Mouse (Mus musculus): Measurements from ENCODE around the gene Mmd2. TPM values are rescaled to one million over a fixed set of nuclear protein-coding genes. Genes with fewer than 3 reads are reported as not detected.

Mmd2 gene
- polyA plus RNA-seq, 2 experiments from 2014 or later = not detected

DNA sequence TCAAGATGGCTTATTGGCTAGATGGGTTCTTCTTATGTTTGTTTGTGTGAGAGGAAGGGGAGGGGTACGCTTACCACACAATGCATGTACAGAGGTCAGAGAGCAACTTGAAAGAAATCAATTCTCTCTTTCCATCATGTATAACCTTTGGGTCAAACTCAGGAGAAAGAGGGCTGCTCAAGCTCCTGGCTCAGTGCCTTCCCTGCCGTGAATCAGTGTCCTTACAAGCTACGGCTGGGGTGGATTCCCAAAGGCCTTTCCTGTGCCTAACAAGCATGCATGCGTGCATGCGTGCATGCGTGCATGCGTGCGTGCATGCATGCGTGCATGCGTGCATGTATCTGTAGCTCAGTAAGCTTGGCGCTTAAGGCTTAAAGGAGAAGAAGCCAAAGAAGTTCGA, 3.3 kb downstream of the Mmd2 start:
- ATAC-seq = no peak

DNA sequence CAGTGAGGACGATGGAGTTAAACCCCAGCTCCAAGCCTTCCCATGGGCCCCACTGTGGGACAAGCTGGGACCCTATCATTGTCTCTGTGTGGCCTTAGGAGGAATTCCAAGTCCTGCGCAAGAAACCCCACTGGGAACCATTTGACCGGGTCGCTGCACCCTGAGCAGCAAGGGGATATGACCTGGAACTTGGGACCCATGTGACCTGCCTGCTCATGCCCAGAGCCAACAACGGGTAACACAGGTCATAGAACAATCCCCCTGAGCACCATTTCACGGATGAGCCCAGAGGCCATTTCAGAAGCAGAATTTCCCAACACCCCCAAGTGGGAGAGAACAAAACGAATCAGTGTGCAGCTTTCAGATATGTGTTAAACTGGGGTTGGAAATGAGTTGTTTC, 4.2 kb downstream of the Mmd2 start:
- ATAC-seq = no peak

DNA sequence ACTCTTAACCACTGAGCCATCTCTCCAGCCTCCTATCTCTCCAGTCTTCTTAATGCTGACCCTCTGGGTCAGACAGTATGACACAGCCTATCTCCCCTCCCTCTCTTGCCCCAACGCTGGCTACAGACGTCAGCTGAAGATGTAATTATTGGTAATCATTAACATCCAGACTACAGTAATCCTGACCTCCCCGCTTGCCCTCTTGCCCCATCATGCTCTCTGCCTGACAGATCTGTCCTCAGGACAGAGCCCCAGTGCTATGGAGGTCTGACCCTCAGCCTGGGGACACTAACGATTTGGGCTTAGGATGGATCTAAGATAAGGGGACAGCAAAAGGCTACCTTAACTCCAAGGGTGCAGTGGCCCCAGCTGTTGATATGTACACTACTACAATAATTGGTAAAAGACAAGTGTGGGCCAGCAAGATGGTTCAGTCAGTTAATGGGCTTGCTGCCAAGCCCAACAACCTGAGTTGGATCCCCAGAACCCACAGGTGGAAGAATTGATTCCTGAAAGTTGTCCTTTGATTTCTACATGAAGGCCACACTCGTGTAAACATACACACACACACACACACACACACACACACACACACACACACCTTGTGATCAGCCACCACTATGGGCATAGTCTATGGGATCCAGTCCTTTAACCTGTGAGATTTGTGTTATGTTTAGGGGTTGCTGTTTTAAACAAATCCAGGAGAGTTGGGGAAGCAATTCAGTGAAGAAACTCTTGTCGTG, 10.8 kb downstream of the Mmd2 start:
- no peak for ATAC-seq

DNA sequence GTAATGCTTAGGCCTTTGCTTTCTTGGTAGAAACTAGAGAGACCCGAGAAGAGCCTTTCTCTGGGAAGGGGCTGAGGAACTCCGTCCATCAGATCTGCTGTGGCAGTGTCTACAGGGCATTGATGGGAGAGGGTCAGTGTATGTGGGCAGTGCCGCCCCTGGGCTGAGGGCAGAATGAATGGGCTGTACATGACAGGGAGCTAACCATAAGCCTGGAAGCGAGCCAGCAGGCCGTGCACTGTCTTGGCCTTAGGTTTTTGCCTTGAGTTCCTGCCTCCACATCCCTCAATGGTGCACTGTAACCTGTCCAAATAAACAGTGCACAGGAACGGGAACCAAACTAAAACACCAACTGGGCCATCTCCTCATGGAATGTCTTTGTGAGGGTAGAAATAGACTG, 11.9 kb downstream of the Mmd2 start:
- ATAC-seq = no peak

DNA sequence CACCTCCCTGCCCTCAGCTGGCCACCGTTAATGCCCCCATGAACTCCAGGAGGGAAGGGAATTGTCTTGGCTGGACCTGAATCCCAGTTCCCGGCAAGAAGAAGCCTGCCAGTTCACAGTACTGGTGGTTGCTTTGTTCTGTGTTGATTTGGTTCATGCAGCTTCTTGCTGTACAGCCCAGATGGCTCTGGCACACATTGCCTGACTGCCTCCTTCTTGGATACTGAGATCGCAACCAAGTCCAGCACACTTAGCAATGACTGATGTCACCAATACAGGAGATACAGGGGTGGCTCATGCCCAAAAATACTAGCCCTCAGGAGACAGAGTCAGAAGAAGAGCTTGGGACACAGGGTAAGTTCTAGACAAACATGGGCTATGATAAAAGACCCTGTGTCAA, 12.9 kb downstream of the Mmd2 start:
- no peak for ATAC-seq

DNA sequence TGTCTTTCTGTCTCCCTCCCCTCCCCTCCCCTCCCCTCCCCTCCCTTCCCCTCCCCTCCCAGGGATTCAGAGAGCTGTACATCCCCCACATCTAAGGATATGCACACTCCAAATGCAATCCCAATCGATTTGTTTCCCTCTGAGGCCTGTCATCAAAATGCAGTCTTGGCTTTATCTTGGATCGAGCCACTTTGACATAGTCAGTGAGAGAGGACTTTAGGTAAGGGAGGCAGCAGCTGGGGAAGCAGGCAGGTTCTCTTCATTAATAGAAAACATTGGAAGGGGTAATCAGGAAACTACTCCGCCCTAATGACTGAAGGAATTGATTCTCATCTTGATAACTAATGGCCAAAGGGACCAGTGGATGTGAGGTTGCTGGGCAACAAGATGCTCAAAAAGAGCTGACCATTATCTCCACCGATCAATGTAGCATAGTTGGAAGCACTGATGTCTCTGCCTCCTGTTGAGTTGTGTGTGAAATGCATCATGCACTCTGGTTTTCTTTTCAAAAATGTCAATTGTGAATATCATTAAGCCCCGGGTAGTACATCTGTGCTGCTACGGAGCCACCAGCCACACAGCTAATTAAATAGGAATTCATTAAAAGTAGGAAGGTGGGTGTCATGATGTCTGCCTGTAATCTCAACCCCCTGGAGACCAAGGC, 17.5 kb downstream of the Mmd2 start:
- no peak for ATAC-seq

DNA sequence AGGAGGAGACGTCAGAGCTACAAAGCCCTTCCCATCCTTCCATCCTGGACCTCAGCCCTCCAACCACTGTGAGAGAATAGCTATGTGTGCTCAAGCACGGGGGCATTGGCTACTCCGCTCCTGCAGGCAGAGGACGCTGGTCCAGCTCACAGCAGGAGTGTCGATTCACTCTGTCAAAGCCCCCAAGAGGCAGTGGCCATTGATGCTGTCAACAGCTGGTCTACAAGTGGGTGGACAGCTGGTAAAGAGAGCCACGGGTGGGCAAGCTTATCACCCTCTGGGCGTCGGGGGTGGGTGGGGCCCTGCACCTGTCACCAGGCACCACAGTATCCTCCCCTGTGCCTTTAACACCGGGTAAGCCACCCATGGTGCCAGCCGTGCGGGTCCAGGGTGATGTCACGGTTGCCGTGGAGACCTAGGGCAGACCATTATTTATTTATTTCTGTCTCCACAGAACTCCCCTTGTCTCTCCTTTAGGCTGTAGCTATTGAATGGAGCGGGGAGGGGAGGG, 24.9 kb downstream of the Mmd2 start:
- ATAC-seq = no peak

DNA sequence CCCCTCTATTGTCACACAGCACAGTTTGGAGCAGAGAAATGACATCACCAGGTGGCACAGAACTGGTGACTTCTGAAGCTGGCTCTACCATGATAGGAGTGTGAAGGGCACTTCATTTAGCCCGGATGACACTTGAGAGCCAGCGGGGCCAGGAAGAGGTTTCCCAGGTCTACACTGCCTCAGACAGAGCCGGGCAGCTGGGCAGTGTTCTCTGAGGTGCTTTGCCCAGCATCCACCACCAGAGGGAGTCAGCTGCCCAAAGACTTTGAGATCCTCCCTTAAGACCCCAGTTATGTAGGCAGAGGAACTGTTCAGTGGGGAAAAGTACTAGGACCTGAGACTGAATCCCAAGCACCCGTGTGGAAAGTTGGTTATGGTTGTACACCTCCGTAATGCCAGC, 27.1 kb downstream of the Mmd2 start:
- no peak for ATAC-seq

DNA sequence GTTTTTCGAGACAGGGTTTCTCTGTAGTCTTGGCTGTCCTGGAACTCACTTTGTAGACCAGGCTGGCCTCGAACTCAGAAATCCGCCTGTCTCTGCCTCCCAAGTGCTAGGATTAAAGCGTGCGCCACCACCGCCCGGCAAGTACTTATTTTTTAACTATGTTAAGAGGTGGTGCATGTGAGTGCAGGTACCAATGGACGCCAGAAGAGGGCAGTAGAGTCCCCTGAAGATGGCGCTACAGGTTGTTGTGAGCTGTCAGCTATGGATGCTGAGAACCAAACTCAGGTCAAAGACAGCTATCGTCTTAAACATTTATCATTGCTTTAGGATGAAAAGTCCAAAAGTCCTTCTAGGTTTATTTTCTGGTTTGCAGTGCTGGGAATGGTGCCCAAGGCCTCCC, 30.4 kb downstream of the Mmd2 start:
- no peak for ATAC-seq

DNA sequence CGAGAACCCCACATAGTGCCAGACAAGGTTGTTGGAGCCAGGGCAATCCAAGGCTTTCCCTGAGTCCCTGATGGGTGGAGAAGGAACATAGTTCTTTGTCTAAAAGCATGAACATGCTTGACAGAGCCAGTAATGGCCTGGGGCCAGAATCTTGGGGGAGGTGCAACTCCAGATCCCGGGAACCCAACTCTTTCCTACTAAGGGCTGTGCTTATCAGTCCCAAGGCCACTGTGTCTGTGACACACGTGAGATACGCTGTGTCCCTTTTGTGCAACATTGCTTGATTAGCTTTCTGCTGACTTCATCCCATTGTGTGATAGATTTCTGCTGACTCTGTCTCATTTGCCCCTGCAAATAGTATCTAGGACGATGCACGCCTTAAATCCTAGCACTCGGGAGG, 31.8 kb downstream of the Mmd2 start:
- no peak for ATAC-seq

DNA sequence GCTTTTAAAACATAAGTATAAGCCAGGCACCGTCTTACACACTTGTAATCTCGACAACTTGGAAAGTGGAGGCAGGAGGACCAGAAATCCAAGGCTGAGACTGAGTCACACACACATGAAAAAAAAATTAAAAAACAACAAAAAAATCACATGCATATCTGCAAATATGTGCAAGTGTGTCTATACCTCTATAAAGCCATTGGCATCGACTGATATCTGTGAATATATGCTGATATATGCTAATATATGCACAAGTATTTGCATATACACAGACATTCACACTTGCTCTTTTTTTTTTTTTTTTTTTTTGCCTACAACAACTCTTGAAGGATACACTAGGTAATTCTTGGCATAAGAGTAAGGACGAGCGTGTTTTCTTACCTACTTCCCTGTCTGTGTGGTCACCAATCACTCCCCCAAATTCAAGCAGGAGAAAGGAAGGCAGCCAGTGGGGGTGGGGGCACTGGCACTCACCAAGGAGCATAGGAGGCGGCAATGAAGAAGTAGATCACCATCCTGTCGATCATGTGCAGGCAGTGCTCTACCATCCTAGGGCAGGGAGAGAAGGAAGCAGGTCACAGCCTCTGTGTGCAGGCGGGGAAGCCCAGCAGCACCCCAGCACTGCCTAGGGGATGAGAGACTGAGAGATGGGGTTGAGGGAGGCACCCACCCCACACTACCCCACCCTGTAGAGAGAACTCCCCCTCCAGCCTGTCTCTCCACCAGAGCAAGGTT, 34.1 kb downstream of the Mmd2 start:
- no peak for ATAC-seq

DNA sequence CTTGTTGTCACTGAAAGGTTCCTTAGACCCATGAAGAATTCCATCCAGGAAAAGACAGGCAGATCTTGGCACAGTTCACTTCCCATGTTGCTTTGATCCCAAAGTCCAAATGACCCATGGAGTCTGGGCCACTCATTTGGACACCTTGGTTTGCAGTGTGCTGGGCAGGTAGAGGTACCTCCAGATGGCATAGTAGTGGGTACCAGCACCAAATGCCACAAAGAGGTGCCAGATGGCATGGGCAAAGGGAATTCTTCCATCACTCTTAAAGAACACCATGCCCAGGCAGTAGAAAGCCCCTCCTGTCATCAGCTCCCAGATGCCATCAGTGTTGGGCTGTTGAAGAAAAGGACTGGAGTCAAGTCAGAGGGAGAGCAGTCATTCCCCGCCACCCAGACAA, 44.0 kb downstream of the Mmd2 start:
- no peak for ATAC-seq

DNA sequence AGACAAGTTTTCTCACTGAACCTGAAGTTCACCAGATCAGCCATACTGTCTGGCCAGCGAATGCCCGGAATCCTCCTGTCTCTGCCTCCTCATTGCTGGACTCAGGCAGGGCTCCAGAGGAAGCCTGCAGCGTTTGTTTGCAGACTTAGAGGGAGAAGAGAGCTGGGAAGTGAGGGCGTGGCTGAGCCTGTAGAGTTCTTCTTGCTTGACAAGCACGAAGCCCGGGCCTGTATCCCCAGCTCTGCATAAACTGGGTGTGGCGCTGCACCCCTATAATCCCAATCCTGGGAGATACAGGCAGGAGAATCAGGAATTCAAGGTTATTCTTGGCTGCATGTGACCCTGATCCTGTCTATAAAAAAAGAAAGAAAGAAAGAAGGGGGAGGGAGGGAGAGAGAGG, 48.3 kb downstream of the Mmd2 start:
- no peak for ATAC-seq

DNA sequence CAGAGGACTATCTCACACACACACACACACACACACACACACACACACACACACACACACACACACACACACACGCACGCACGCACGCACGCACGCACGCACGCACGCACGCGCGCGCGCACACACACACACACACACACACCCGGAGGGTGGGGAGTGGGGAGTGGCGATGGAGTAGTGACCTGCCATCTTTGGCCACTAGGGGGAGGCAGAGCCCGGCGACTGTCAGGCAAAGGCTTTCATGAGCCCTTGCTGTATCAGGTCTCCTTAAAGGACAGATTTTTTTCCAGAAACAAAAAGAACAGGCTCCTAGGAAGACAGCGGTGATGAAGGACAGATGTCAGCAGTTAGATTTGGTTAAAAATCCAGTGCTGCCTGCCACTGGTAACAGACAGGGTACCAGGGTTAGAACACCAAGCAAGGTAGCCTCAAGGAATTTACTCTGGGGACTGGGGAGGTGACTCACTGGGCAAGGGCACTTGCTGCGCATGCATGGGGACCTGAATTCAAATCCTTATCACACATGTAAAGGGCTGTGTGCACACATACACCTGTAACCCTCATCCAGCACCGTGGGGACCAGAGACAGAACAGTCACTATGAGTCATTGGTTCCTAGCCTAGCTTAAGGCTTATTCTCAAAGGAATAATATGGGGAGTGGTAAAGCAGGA, 51.1 kb downstream of the Mmd2 start:
- ATAC-seq = no peak

DNA sequence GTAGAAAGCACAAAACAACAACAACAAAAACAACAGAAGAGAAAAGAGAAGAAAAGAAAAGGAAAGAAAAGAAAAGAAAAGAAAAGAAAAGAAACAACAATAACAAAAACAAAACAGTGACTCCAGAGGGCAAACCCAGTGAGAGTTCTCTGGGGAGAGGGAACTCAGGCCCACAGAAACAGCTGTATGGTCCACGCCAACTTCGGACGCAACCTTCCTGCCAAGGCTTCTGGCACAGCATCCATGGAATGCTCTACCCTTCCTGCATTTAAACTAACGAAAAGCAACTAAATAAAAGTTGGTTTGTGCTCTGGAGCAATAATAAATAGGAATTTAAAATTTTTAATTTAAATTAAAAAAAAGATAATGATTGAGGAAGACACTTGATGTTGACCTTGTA, 51.9 kb downstream of the Mmd2 start:
- ATAC-seq = no peak

DNA sequence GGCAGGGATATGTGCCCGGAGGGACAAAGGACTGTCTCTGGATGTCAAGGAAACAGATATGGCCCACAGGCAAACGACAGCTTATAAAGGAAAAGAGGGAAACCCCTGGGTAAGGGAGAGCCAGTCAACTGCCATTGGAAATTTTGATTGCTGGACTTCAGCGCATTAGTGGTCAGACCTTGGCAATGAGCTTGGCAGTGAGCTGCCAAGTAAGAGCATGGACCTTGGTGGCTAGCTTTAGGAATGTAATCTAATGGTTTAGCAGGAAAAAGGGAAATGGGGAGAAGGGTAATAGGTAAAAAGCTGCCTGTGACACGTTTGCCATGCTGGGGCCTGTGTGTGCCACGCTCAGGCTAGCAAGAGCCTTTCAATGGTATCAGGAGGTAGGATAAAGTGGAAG, 52.7 kb downstream of the Mmd2 start:
- ATAC-seq = no peak

DNA sequence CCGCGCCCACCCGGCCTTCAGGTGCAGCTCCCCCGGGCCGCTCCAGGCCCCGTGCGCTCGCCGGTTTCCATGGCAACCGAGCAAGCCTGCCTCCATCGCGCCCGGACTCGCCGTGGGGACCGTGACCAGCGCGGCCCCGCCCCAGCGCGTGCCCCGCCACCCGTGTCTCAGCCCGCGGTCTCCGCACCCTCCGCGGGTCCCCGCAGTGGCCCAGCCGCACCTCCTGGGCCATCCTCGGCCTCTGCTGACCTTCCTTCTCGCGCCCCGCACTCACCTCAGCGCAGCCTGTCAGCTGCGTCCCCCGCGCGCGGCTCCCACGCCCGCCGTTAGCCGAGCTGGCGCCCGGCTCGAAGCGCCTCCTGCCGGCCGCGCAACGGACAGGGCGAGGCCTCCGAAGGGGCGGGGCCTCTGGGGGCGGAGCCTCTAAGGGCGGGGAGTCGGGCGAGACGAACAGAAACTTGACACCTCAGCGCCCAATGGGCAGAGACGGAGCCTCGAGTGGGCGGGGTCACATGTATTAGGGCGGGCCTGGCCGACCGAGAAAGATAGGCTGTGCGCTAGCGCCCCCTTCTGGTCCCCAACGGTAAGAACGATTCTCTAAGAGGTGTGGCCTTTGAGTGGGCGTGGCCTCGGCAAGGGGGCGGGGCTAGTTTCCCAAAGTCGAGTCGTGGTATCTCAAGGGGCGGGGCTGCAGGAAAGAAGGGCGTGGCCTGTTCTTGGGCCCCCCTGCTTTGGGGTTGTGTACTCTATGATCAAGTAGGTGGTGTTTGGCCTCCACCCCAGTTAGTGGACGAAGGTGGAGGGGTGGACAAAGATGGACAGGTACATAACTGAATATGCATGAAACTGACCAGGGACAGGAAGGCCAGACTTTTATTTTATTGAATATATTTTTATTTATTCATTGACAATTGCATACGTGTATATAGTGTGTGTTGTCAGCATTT, 57.6 kb downstream of the Mmd2 start, which contains the start of gene Radil:
Gene Radil, minus strand, starts transcription at position 393 of the 947 bp plus-strand sequence.
- ATAC-seq = no peak

DNA sequence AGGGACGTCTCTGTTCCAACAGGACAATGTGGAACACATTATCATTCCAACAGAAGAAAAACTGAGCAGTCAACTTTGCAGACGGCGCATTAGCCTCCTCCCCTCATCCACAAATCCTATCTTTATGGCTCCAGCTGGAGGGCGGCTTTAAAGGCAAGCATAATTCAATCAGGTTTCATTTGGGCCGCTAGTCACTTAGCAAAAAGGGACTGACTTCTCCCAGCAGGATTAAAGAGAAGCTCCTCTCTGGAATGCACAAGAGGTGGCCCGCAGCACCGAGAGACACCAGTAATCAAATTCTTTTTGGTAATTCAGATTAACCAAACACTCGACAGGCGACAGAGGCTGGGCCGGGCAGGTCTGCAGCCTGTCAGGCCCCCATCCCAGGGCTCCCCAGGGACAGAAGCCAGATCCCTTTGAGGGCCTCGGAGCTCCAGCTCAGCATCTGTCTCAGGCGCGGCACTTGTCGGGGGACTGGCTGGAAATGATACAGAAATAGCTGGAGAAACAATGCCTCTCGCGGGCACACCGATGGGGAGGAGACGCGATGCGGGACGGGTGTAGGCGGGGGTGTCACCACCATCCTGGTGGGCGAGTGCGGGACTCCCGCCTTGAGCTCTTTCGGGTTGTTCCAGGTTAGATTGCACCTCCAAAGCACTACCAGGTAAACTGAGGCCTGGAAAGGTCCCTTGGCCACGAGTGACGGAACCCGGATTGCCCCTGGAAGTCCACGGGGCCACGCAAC, 58.5 kb downstream of the Mmd2 start:
- no peak for ATAC-seq

DNA sequence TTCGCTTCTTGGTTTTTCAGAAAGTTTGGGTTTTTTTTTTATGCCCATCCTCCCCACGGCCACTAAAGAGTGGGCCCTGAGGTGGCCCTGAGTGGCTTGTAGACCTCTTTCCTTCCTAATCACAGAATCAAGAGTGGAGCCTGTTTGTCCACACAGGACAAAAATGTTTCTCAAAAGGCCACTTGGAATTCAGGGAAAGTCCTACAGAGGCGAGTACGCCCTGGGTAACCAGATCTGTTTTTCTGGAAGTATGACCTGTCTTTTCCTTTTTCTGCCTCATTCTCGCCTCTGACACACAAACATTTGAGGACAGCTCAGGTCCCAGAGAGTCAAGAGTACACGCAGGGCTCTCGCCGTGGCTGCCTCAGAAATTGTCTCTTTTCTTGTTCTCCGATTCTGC, 59.2 kb downstream of the Mmd2 start:
- no peak for ATAC-seq

DNA sequence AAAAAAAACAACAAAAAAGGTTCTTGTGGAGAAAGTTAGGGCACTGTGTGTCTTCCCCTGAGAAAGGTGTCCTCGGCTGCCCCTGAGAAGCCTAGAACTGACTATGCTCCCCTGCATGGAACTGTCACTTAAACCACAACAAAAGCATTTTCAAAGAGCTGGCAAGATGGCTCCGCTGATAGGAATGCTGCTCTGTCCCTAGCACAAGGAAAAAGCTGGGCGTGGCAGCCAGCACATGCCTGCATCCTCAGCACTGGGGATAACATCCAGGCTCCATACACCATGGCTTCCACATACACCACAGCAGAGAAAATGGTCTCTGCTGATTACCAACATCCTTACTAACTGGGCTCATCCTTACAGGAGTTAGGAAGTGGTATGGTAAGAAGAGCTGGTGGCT, 61.5 kb downstream of the Mmd2 start:
- ATAC-seq = no peak

DNA sequence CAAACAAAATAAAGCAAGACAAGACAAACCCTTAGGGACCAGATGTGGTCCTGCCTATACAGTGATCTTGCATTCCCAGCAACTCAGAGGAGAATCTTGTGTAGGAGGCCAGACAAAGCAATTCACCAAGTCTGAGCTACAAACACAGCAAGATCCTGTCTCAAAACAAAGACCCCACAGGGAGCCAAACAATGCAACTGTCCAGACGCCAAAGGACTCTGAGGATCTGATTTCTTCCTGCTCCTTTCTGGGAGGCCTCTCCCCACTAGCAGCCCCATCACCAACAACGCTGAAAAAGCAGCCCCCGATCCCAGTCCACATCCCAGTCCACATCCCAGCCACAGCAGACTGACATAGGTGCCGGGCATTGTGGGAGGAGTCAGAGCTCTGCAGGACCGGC, 62.3 kb downstream of the Mmd2 start:
- ATAC-seq = no peak
